Mouse (Mus musculus): Measurements from ENCODE around the gene Naaladl2.
A peak's percentile ranks its signal among the peaks of the same experiment; 100 is the strongest.
"Not testable (repeated sequence)": the region's sequence is repeated elsewhere in the genome, so short reads cannot be mapped to it uniquely, and the experiment has no call there.

Naaladl2 gene

GRCm38 (mm10) chr3:25143555-25144311, at the start of gene Naaladl2:
Gene Naaladl2 (minus strand): TSS chr3:25144261.
- peak; percentile 19 for DNase-seq

- no peak for DNase-seq
Observed at GRCm38 (mm10) chr3:25151721-25152120, 7.7 kb upstream of the Naaladl2 start.

- DNase-seq = no peak
Observed at GRCm38 (mm10) chr3:25147271-25147670, 3.2 kb upstream of the Naaladl2 start.

- DNase-seq = no peak
Observed at GRCm38 (mm10) chr3:25144961-25145697, 1.1 kb upstream of the Naaladl2 start.

- no peak for DNase-seq
Observed at GRCm38 (mm10) chr3:25143111-25143510, 950 bp downstream of the Naaladl2 start.

- DNase-seq = no peak
Observed at GRCm38 (mm10) chr3:25131848-25132247, 12.2 kb downstream of the Naaladl2 start.

- no peak for DNase-seq
Observed at GRCm38 (mm10) chr3:25127864-25128263, 16.2 kb downstream of the Naaladl2 start.

- no peak for DNase-seq
Observed at GRCm38 (mm10) chr3:25124919-25125846, 18.9 kb downstream of the Naaladl2 start.

GRCm38 (mm10) chr3:25113107-25113506, 31.0 kb downstream of the Naaladl2 start:
- DNase-seq = no peak

- DNase-seq = no peak
Observed at GRCm38 (mm10) chr3:25108997-25109396, 35.1 kb downstream of the Naaladl2 start.

GRCm38 (mm10) chr3:25092986-25093385, 51.1 kb downstream of the Naaladl2 start:
- no peak for DNase-seq

GRCm38 (mm10) chr3:25075785-25076184, 68.3 kb downstream of the Naaladl2 start:
- no peak for DNase-seq

GRCm38 (mm10) chr3:25074266-25074665, 69.8 kb downstream of the Naaladl2 start:
- no peak for DNase-seq

GRCm38 (mm10) chr3:25073821-25074220, 70.2 kb downstream of the Naaladl2 start:
- no peak for DNase-seq

- no peak for DNase-seq
Observed at GRCm38 (mm10) chr3:25063217-25063616, 80.8 kb downstream of the Naaladl2 start.

- DNase-seq = no peak
Observed at GRCm38 (mm10) chr3:25052975-25053374, 91.1 kb downstream of the Naaladl2 start.

- DNase-seq = no peak
Observed at GRCm38 (mm10) chr3:25019972-25020371, 124.1 kb downstream of the Naaladl2 start.

- DNase-seq = no peak
Observed at GRCm38 (mm10) chr3:25010751-25011150, 133.3 kb downstream of the Naaladl2 start.

- DNase-seq = not testable (repeated sequence)
Observed at GRCm38 (mm10) chr3:25006802-25007201, 137.3 kb downstream of the Naaladl2 start.

- no peak for DNase-seq
Observed at GRCm38 (mm10) chr3:24992577-24992976, 151.5 kb downstream of the Naaladl2 start.

GRCm38 (mm10) chr3:24992078-24992477, 152.0 kb downstream of the Naaladl2 start:
- no peak for DNase-seq

GRCm38 (mm10) chr3:24982111-24982510, 161.9 kb downstream of the Naaladl2 start:
- no peak for DNase-seq

GRCm38 (mm10) chr3:24942170-24942569, 201.9 kb downstream of the Naaladl2 start:
- no peak for DNase-seq
